Mouse (Mus musculus) G1E-ER4 (cell line): Measurements from ENCODE around the gene Ttc37. TPM values are rescaled to one million over a fixed set of nuclear protein-coding genes. Genes with fewer than 3 reads are reported as not detected.

Source experiments
- GATA1 ChIP-seq: IDR thresholded peaks from one replicate; pipeline ENCODE4 v1.8.0; 2012; ENCODE audit warnings: low read length, inconsistent platforms
- polyA plus RNA-seq: library from polyadenylated mRNA; stranded (reverse); fragments of >175 nt; gene quantifications from 2 replicates; pipeline ENCODE4 v1.2.3, GENCODE M21; 2012

Gene Ttc37
- polyA plus RNA-seq, 1 experiment = 0.68 TPM

DNA sequence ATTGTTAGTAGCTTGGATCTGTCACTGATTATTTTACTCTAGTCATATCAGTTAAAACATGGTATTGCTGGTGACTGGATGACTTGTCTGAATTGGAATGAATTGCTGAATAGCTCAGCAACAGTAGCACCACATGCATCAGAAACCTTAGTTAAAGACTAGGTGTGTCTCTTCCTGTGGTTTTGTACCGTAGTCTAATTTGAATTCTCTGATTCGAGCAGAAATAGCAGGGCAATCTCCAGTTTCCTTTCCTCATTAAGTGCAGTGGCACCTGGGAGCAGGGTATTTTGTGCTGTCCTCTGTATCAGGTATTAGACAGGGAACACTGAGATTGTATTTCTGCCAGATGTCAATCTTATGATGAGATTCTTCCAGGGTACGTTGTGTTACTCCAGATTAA lies 40.3 kb downstream of the Ttc37 start:
- no peak for TF ChIP-seq GATA1

DNA sequence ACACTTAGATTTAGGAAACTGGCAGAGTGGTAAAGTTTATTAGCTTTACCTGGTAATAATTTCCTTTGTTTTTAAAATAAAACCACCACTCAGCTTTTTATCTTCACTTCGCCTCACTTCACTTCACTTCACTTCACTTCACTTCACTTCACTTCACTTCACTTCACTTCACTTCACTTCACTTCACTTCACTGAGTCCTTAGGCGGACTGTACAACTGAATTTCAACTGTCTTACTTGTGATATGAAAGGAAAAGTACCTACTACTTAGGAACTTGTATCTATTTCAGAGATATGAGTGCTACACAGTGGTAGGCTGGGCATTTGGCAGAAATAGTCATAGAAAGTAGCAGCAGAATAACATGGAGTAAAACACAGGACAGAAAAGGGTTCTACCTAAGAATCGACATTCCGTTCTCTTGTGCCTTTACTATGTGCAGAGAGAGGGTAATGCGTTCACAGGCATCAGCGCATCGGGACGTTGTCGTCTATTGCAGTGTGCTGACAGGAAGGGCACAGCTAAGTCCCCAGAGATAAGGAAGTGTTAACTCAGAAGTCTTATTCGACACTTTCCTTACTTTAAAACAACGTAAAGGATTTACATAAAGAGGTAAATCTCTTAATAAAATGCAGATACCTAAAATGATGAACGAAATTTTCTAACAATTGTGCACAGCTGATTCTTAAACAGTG lies 42.7 kb downstream of the Ttc37 start:
- TF ChIP-seq GATA1 = no peak

DNA sequence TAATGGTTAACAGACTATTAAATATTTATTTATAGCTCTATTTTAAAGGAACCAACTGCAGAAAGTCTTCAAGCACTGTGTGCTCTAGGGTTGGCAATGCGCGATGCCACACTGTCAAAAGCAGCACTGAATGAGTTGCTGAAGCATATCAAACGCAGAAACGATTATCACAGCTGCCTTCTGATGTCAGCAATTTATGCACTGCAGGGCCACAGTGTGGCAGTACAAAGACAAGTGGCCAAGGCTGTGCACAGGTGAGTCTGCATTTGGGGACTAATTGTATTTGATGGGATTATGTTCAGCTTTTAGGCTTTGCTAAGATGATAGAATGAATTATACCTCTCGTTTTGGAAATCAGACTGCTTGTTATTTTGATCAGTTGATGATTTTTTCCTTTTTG lies 51.9 kb downstream of the Ttc37 start:
- TF ChIP-seq GATA1 = no peak

DNA sequence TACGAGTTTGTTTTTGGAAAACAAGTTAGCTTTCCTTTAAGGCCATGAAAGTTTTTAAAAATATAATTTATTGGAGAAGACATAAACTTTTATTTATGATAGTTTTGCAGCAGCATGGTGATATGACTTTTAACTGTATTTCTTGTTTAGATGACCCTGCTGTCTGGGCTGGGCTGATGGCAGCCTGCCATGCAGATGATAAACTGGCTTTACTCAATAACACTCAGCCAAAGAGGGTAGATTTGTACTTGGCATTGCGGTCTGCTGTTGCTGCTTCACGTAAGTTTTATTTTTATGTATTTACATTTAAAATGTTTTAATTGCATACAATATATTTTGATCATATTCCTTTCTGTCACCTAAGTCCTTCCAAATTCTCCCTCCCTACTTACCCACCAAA lies 58.6 kb downstream of the Ttc37 start:
- no peak for TF ChIP-seq GATA1

DNA sequence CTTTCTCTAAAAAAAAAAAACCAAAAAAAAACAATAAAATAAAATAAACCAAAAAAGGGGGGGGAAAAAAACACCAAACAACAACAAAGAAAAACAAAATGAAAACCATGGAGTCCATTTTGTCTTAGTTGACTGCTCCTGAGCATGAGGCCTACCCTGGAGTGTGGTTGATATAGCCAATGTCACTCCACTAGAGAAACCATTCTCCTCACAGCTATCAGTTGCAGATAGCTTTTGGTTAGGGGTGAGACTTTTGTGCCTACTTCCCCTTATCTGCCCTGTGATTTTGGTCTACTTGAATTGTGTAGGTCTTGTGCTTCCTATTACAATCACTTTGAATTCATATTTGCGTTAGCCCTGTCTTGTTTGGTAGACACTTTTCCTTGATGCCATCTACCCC lies 59.0 kb downstream of the Ttc37 start:
- no peak for TF ChIP-seq GATA1

DNA sequence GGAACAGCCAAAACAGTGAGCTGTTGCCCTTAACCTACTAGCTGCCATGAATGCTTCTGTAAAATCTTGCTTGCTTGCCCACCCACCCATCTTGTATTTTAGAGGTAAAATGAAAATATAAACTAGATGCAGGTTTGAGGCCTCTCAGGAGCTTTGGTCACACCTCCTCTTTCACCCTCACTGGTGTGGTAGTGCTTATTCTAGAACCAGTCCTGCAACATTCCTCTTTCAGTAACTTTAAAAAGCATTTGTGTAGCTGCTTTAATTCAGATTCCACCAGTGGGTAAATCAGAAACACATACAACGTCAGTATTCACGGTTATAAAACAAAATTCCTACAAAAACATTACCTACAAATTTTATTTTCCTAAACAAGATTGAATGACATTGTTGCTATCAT lies 62.1 kb downstream of the Ttc37 start:
- TF ChIP-seq GATA1 = no peak

DNA sequence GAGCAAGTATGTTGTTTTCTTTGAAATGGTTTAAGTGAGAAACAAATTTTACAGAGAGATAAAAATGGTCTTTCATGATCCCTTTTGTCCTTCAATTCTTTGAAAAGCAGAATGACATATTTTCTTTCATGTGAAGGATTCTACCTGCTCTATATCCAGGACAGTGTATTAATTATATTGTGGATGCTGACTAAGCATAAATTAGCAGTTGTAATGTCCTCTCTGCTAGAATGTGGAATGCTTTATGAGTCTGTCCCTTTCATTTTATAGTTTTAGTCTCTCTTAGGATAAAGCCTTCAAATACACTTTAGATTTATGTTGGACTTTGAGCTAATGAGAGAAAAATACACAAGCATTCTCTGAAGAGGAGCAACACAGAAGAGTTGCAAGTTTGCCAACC lies 75.8 kb downstream of the Ttc37 start:
- no peak for TF ChIP-seq GATA1

DNA sequence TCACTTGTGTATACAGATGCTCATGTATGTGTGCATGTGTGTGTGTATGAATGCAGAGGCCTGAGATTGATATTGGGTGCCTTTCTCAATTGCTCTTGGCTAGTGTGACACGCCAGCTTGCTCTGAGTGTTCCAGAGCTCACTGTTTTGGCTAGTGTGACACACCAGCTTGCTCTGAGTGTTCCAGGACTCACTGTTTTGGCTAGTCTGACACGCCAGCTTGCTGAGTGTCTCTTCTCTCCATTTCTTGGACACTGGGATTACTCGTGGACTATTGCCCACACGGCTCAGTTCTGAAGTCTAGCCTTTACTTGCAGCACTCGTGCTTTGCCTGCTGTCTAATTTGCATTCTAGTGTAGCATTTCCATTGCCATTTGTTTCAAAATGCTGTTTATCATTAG lies 80.2 kb downstream of the Ttc37 start:
- no peak for TF ChIP-seq GATA1

DNA sequence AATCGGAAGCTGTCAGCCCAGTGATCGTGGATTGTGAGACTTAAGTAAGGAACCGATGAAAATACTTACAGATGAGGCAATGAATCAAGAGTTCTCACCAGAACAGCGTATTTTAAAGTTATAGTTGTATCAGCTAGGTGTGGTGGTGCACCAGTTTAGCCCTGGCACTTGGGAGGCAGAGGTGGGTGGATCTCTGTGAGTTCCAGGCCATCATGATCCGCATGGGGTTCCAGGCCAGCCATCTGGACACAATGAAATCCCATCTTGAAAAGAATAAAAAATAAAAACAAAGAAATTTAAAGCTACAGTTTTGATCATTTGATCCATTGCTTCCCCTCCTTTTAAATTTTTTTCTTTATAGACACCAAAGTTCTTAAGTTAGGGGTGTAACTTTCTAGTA lies 89.1 kb downstream of the Ttc37 start:
- no peak for TF ChIP-seq GATA1

DNA sequence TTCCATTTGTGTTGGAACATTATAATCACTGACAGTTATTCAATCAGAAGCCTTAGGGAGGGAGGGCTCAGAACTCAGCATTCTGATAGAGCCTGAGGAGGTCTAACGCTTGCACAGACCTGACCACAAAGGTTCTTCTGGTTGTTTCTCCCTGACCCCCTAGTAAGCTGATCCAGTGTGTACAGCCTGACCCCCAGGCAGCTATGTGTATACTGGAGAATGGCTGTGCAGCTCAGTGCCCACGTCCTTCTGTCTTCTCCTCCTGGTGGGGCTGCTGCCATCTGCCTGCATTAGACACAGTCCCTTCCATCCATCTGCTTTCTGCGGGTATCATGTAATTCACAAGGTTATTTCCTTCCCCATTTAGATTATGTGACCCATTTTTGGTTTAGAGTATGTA lies 90.7 kb downstream of the Ttc37 start:
- no peak for TF ChIP-seq GATA1

DNA sequence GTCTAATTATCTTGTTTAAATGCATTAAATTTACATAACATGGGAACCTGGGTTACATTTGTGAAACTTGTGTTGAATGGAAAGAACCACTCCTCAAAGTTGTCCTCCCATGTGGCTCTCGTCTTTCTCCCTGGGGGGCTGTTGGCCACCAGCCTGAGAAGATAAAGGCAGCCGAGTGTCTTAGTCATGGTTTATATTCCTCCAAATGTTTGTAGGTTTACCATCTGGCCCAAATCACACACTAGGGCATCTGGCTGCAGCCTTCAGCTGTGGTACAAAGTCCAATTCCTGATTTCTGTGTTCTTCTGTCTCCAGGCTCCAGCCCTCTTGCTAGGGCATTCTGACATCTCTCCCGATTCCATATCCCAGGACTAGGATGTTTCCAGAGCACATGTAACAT lies 91.7 kb downstream of the Ttc37 start:
- TF ChIP-seq GATA1 = no peak

DNA sequence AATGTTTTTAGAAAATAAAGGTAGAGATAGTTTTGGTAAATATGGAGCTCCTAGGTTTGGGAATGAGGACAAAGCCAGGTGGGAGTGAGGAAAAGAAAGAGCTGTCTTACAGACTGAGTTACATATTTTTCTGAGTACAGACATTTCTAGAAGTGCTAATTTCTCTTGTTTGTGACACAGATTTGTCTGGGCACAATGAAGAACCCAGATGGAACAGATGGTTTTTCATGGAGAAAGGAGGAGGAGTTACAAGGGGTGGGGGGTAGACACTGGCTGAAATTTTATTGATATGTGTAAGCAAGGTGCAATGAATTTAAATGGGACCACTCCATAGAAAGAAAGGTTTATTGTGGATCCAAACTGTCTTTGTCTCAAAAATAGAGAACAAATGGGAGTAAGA lies 96.4 kb downstream of the Ttc37 start:
- no peak for TF ChIP-seq GATA1

DNA sequence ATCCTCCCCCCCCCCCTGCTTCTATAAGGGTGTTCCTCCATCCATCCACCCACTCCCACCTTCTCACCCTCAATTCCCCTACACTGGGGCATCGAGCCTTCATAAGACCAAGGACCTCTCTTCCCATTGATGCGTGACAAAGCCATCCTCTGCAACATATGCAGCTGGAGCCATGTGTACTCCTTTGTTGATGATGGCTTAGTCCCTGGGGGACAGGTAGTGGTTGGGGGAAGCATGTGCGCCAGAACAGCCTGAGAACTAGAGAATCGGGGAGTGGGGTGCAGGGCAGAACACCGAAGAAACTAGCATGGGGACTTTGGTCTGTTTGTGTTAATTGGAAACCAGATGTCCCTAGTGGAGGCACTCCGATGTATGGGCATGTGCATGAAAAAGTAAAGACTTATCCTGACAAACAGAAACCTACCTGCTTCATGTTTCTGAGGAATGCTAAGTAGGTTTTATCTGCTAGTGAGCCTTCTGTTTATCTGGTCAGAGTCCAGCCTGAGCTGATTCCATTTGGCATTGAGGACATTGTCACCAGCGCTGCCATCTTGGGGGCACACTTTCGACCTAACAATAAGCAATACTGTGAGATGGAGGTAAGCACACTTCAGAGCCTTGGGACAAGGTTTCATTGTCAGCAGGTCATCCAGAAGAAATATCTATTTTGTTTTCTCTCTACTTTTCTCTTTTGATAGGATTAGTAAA lies 97.1 kb downstream of the Ttc37 start:
- no peak for TF ChIP-seq GATA1

DNA sequence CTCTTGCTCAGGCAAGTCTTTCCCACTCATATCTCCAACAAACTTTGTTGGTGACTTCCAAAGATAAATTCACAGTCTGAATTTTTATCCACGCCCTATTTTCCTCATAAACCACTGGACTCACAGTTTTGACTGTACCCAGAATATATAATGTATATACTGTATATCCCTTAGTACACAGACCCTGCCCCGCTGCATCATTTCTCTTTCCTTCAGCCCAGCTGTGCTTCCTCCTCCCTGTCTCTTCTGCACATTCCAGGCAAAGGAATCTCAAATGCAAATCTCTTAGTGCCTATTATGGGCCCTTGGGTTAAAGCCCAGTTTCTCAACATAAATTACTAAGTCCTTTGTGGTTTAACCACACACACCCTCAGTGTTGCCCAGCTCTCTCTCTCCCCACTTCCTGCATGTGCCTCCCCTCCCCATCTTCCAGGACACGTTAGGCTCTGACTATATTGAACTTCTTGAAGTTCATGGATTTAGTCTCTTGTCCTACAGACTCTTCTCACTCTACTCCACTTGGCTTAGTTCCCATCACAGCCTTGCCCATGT lies 98.8 kb downstream of the Ttc37 start:
- no peak for TF ChIP-seq GATA1

DNA sequence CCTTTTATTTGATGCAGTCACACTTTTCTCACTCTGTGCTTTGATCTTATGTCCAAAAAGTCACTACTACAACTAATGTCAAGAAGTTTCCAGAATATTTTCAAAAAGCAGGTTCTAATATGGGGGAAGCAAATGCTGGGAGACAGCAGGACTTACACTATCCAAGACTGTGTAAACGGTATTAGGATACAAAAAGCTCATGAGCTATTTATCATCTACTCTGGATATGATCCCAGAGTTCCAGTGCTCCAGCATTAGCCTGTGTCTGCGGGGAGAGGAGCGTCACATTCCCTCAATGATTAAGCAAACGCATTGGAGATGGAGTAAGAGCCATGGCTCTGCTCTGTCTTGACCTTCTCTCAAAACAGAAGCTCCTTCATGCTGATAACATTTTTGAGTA lies 101.4 kb downstream of the Ttc37 start:
- TF ChIP-seq GATA1 = no peak

DNA sequence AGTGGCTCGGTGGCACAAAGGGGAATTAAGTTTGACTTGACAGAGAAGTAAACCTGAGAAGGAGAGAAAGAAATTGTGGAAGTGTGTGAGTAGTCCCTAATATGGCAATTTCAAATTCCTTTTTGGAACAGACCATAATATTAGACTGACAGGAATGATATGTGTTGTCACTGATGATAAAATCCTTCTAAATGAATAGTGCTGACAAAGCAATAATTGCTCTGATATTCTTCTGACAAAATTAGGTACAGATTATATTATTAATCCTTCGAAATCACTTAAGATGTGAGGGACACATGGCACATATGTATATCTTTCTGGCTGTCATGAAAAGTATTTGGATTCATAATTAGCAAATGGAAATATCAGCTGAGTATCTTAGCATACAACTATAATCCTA lies 116.4 kb downstream of the Ttc37 start:
- no peak for TF ChIP-seq GATA1

DNA sequence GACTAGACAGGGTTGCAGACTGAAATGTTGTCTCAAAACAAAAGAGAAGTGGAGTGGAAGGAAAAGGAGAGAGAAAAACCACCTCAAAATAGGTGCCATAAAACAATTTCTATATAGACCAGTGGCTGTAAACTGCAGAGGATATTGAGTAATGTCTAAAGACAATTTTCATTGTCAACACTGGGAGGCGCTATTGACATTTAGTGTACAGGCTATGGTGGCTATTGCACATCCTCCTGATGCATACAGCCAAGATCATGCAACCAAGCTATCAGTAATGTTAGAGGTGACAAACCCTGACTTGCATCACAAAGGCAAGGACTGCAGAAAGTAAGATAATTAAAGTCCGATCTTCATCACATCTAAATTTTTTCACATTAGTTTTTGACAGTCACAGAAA lies 116.9 kb downstream of the Ttc37 start:
- TF ChIP-seq GATA1 = no peak

Other genes with a start within 250 kb of the Ttc37 start
- gene Rhobtb3, start 154.8 kb upstream of the Ttc37 start, polyA plus RNA-seq = 13.5 and 15.1 TPM in 2 replicates
- gene Spata9, start 131.6 kb upstream of the Ttc37 start, polyA plus RNA-seq = not detected in 2 replicates
- gene Rfesd, start 80.0 kb upstream of the Ttc37 start, polyA plus RNA-seq = 2.4 and 2.7 TPM in 2 replicates
- not detected in 2 replicates for gene Gpr150, start 41.7 kb upstream of the Ttc37 start, polyA plus RNA-seq
- 0.69 and 1.1 TPM in 2 replicates for gene Arsk, start 74 bp upstream of the Ttc37 start, polyA plus RNA-seq
- gene Fam81b, start 206.3 kb downstream of the Ttc37 start, polyA plus RNA-seq = not detected in 2 replicates